In genomic region chr3:68576431-68576830, GRCm38 (mm10) we compare ENCODE assay signal across 9 mouse cellular contexts.
DNase-seq lines count a peak whose midpoint lies in the region; ATAC-seq lines count a peak whose summit lies in the region.
"Had no signal": no experiment of that assay in that cellular context is flagged by ENCODE, and none has a peak within 500 bp of the region (broad histone marks: within the 10 kb centered on the region; RNA-seq: fewer than 3 reads in every experiment).

No protein-coding gene starts in this region.

- WGBS in forebrain, embryonic 14.5 days, result under 1% methylated on average over 7 of the region's 7 CpGs
- 15% methylated on average over 7 of the region's 7 CpGs for WGBS in midbrain, embryonic 12.5 days

- H3K27ac ChIP-seq in forebrain, embryonic 14.5 days (ENCODE audit: low read depth, low read length), result peak overlapping the region; percentile 41
- H3K27ac ChIP-seq in midbrain, embryonic 12.5 days (replicated peaks), result peak overlapping the region; percentile 46

- H3K36me3 ChIP-seq in forebrain, embryonic 14.5 days (ENCODE audit: control insufficient read depth, insufficient read depth, low read length), result no peaks in the 10 kb centered on the region
- H3K36me3 ChIP-seq in midbrain, embryonic 12.5 days, result no peaks in the 10 kb centered on the region

- H3K4me3 ChIP-seq in forebrain, embryonic 14.5 days (ENCODE audit: low read depth, low read length), result no peak overlapping the region
- 0 out of 2 replicates have a peak overlapping the region, but pooled peaks have one; percentile 2 for H3K4me3 ChIP-seq in midbrain, embryonic 12.5 days
- H3K4me3 ChIP-seq: megakaryocyte, embryonic 14.5 days had no signal

- ATAC-seq in forebrain, embryonic 14.5 days, result peak; percentile 40
- ATAC-seq in midbrain, embryonic 12.5 days (ENCODE audit: low FRiP score, low read depth), result peak; percentile 9; the same call in 1 of the 2 replicates
- no peak for ATAC-seq in granulocyte monocyte progenitor cell, adult 5-6 weeks (replicated peaks; ENCODE audit: poor library complexity, severe bottlenecking)

- H3K9me3 ChIP-seq in forebrain, embryonic 14.5 days (replicated peaks; ENCODE audit: control insufficient read depth, low read length), result no peaks in the 10 kb centered on the region
- no peaks in the 10 kb centered on the region for H3K9me3 ChIP-seq in midbrain, embryonic 12.5 days
- H3K9me3 ChIP-seq: megakaryocyte, embryonic 14.5 days had no signal

- 0 out of 2 replicates have a peak overlapping the region, but pooled peaks have one; percentile 1 for H3K9ac ChIP-seq in forebrain, embryonic 14.5 days (ENCODE audit: low read length)
- no peak overlapping the region for H3K9ac ChIP-seq in midbrain, embryonic 12.5 days (replicated peaks)

- peaks cover 46% of the 10 kb centered on the region for H3K4me1 ChIP-seq in forebrain, embryonic 14.5 days (ENCODE audit: control insufficient read depth, insufficient read depth, low read length)
- peaks cover 52% of the 10 kb centered on the region for H3K4me1 ChIP-seq in midbrain, embryonic 12.5 days

- peak; percentile 45 for DNase-seq in adrenal gland, postnatal 25 days
- DNase-seq in adrenal gland, postnatal 4 days (ENCODE audit: low spot score in 2 of 2), result no peak
- DNase-seq in Muller cell, postnatal 12 days (ENCODE audit: inconsistent ontology term), result peak; percentile 76
- peak; percentile 88 for DNase-seq in forebrain, embryonic 14.5 days (ENCODE audit: low spot score)
- DNase-seq in layer of hippocampus, adult 18-20 months (ENCODE audit: low spot score in 2 of 2), result peak; percentile 85 to 93
- DNase-seq in thymus, postnatal 25 days, result no peak

- peak overlapping the region; percentile 71 for H3K4me2 ChIP-seq in forebrain, embryonic 14.5 days (ENCODE audit: low read length)
- H3K4me2 ChIP-seq in midbrain, embryonic 12.5 days (replicated peaks), result peak overlapping the region; percentile 66

- H3K27me3 ChIP-seq in forebrain, embryonic 14.5 days (replicated peaks; ENCODE audit: control insufficient read depth, insufficient read depth, low read length), result no peaks in the 10 kb centered on the region
- H3K27me3 ChIP-seq in midbrain, embryonic 12.5 days, result no peaks in the 10 kb centered on the region

Comparison
In these comparisons a context has a peak if more than half of its experiments do, and no peak if none do; other contexts are left out.
1. DNase-seq: peak in adrenal gland, postnatal 25 days (single experiment), Muller cell, postnatal 12 days (single experiment), forebrain, embryonic 14.5 days (single experiment) and layer of hippocampus, adult 18-20 months (2 of 2); none in adrenal gland, postnatal 4 days (0 of 2) and thymus, postnatal 25 days (single experiment).